Mouse (Mus musculus): ENCODE results near the gene Sash1. TPM values are rescaled to one million over a fixed set of nuclear protein-coding genes. Genes with fewer than 3 reads are reported as not detected.
"Not testable (repeated sequence)": the region's sequence is repeated elsewhere in the genome, so short reads cannot be mapped to it uniquely, and the experiment has no call there.

Sash1 gene
- polyA plus RNA-seq, 1 experiment from 2014 or later, result 3.6 TPM

DNA sequence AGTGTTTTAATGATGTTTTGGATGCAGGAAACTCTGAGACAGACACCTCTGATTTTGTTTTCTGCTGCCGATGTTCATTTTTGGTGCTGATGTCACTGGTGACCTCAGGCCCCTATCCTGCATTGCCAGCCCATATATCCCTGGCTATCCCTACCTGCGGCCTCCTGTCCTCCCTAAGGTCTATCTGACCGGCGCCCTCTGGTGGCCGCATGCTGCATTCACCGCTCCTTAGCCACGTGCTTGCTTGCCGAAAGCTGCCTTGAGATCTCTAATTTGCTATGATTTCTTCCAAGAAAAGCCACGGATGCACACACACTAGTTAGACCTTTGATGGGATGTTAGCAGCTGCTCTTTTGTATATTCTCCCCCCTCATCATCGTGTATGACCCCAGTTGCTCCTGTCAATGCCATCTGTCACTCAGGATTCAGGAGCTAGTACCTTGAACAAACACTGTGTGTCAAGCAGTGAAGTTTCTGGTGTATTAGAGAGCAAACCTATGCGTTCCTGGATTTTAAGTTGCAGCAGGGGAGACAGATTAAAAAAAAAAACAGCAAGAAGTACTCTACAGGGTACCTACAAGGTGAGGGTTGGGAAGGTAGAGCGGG is 170.1 kb downstream of the Sash1 start:
- H3K4me2 ChIP-seq, result peak overlapping the region; percentile 43
- no peak overlapping the region for H3K27ac ChIP-seq (ENCODE audit: low read depth, low read length)
- H3K4me1 ChIP-seq (ENCODE audit: control insufficient read depth, insufficient read depth, low read length), result no peaks in the 10 kb centered on the region
- no peaks in the 10 kb centered on the region for H3K27me3 ChIP-seq (ENCODE audit: control insufficient read depth, insufficient read depth, low read length)
- 15% methylated on average over 12 of the region's 12 CpGs for WGBS (ENCODE audit: insufficient replicate concordance)
- no peaks in the 10 kb centered on the region for H3K9me3 ChIP-seq (replicated peaks; ENCODE audit: control insufficient read depth, low read length)
- H3K9ac ChIP-seq (ENCODE audit: low read depth, low read length), result no peak overlapping the region
- ATAC-seq (replicated peaks; ENCODE audit: insufficient number of reproducible peaks, low FRiP score, low TSS enrichment), result no peak
- no peak overlapping the region for H3K4me3 ChIP-seq (ENCODE audit: low read depth, low read length)
- no peaks in the 10 kb centered on the region for H3K36me3 ChIP-seq (ENCODE audit: control insufficient read depth, insufficient read depth, low read length)

DNA sequence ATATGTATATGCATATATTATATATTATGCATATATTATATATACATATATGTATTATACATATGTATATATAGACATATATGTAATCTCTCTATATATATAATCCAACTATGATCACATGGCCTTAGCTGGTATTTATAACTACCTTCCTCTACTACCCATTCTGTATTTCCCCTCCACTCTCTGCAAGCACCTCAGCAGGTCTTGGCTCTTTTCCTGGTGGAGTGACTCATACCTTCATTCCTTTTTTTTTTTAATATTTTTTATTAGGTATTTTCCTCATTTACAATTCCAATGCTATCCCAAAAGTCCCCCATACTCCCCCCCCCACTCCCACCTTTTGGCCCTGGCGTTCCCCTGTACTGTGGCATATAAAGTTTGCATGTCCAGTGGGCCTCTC is 189.2 kb downstream of the Sash1 start:
- 81% methylated on average over 1 of the region's 1 CpGs for WGBS (ENCODE audit: insufficient replicate concordance)
- H3K4me1 ChIP-seq (ENCODE audit: control insufficient read depth, insufficient read depth, low read length); H3K9me3 ChIP-seq (replicated peaks; ENCODE audit: control insufficient read depth, low read length); ATAC-seq (replicated peaks; ENCODE audit: insufficient number of reproducible peaks, low FRiP score, low TSS enrichment); H3K27ac ChIP-seq (ENCODE audit: low read depth, low read length); H3K4me3 ChIP-seq (ENCODE audit: low read depth, low read length); H3K9ac ChIP-seq (ENCODE audit: low read depth, low read length); H3K4me2 ChIP-seq; H3K36me3 ChIP-seq (ENCODE audit: control insufficient read depth, insufficient read depth, low read length); H3K27me3 ChIP-seq (ENCODE audit: control insufficient read depth, insufficient read depth, low read length): not testable (repeated sequence)

DNA sequence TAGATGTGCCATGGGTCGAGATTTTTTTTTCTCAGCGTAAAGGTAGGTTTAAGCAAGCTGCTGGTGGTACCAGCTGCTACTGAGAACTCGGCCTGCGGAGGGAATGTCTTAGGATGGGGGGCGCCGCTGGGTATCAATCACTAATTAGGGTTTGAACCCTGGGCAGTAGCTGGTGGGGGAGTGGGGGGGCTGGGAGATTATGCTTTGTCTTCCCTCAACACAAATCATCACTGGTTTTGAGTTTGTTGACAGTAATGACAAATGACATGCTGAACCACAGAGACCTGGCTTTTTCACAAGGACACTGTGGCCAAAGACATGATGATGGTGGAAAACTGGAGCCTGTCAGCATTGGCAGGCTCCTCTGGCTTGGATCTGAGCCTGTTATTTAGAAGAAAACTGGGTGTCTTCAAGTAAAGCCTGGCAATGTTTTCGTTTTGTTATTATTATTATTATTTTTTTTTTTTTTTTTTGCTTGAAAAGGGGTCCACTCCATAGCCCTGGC is 191.8 kb downstream of the Sash1 start:
- no peaks in the 10 kb centered on the region for H3K27me3 ChIP-seq (ENCODE audit: control insufficient read depth, insufficient read depth, low read length)
- no peak for ATAC-seq (replicated peaks; ENCODE audit: insufficient number of reproducible peaks, low FRiP score, low TSS enrichment)
- no peak overlapping the region for H3K4me3 ChIP-seq (ENCODE audit: low read depth, low read length)
- H3K36me3 ChIP-seq (ENCODE audit: control insufficient read depth, insufficient read depth, low read length), result no peaks in the 10 kb centered on the region
- no peak overlapping the region for H3K4me2 ChIP-seq
- no peaks in the 10 kb centered on the region for H3K9me3 ChIP-seq (replicated peaks; ENCODE audit: control insufficient read depth, low read length)
- no peaks in the 10 kb centered on the region for H3K4me1 ChIP-seq (ENCODE audit: control insufficient read depth, insufficient read depth, low read length)
- 78% methylated on average over 7 of the region's 7 CpGs for WGBS (ENCODE audit: insufficient replicate concordance)
- H3K27ac ChIP-seq (ENCODE audit: low read depth, low read length), result no peak overlapping the region
- no peak overlapping the region for H3K9ac ChIP-seq (ENCODE audit: low read depth, low read length)

DNA sequence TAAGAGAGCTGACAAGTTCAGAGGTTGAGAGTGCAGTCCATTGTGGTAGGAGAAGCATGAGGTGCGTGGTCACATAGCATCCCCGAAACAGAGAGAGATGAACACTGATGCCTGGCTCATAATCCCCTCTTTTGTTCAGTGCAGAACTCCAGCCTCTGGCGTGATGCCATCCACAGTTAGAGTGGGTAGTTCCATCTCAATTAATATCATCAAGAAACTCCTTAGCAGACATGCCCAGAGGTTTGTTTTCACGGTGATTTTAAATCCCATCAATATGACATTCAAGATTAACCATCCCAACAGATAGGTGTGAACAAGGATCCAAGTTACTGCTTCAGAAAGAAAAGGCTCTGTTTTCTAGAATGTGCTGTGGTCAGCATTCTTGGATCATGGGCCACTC is 192.3 kb downstream of the Sash1 start:
- H3K4me3 ChIP-seq (ENCODE audit: low read depth, low read length), result no peak overlapping the region
- 84% methylated on average over 4 of the region's 4 CpGs for WGBS (ENCODE audit: insufficient replicate concordance)
- H3K4me1 ChIP-seq (ENCODE audit: control insufficient read depth, insufficient read depth, low read length), result no peaks in the 10 kb centered on the region
- no peaks in the 10 kb centered on the region for H3K27me3 ChIP-seq (ENCODE audit: control insufficient read depth, insufficient read depth, low read length)
- no peak overlapping the region for H3K27ac ChIP-seq (ENCODE audit: low read depth, low read length)
- no peaks in the 10 kb centered on the region for H3K36me3 ChIP-seq (ENCODE audit: control insufficient read depth, insufficient read depth, low read length)
- H3K9ac ChIP-seq (ENCODE audit: low read depth, low read length), result no peak overlapping the region
- no peaks in the 10 kb centered on the region for H3K9me3 ChIP-seq (replicated peaks; ENCODE audit: control insufficient read depth, low read length)
- H3K4me2 ChIP-seq, result no peak overlapping the region
- ATAC-seq (replicated peaks; ENCODE audit: insufficient number of reproducible peaks, low FRiP score, low TSS enrichment), result no peak

DNA sequence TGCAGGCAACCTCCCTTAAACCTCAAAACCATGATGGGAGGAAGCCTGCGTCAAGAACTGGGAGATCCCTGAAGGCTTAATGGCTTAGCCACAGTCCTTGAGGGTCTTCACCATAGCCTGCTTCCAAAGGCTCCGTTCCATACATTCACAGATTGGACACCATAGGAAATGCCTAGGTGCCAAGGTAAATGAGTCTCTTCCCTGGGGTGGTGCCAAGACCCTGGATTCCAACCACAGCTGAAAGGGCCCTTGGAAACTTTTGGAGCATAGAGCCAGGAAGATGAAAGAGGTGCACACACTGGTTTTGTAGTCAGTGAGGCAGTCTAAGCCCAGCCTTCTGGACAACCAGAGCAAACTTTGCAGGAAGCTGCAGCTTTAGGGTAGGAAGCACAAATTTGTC is 193.3 kb downstream of the Sash1 start:
- no peak for ATAC-seq (replicated peaks; ENCODE audit: insufficient number of reproducible peaks, low FRiP score, low TSS enrichment)
- Histone ChIP-seq H3K4me2 (no peak overlapping the region), H3K27me3 (ENCODE audit: control insufficient read depth, insufficient read depth, low read length) (no peaks in the 10 kb centered on the region), H3K9ac (ENCODE audit: low read depth, low read length) (no peak overlapping the region), H3K9me3 (replicated peaks; ENCODE audit: control insufficient read depth, low read length) (no peaks in the 10 kb centered on the region), H3K36me3 (ENCODE audit: control insufficient read depth, insufficient read depth, low read length) (no peaks in the 10 kb centered on the region), H3K27ac (ENCODE audit: low read depth, low read length) (no peak overlapping the region), H3K4me3 (ENCODE audit: low read depth, low read length) (no peak overlapping the region), H3K4me1 (ENCODE audit: control insufficient read depth, insufficient read depth, low read length) (no peaks in the 10 kb centered on the region)
- 83% methylated on average over 2 of the region's 2 CpGs for WGBS (ENCODE audit: insufficient replicate concordance)

DNA sequence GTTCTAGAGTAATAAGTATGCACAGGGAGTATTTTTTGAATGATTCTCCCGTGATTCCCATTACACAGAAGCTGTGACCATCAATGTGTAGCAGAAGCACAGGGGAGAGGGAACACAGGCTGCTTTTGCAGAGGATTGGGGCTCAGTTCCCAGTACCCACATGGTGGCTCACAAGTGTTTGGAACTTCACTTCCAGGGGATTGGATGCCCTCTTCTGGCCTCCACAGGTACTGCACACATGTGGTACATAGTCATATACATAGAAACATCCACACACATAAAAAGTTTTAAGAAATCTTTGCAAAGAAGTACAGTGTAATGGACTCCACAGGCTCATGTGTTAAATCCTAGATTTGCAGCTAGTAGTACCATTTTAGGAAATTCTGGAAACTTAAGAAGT is 199.7 kb downstream of the Sash1 start:
- Histone ChIP-seq H3K4me3 (ENCODE audit: low read depth, low read length) (no peak overlapping the region), H3K36me3 (ENCODE audit: control insufficient read depth, insufficient read depth, low read length) (no peaks in the 10 kb centered on the region), H3K9me3 (replicated peaks; ENCODE audit: control insufficient read depth, low read length) (peaks cover 3% of the 10 kb centered on the region), H3K4me1 (ENCODE audit: control insufficient read depth, insufficient read depth, low read length) (no peaks in the 10 kb centered on the region), H3K27me3 (ENCODE audit: control insufficient read depth, insufficient read depth, low read length) (no peaks in the 10 kb centered on the region), H3K4me2 (no peak overlapping the region), H3K27ac (ENCODE audit: low read depth, low read length) (no peak overlapping the region), H3K9ac (ENCODE audit: low read depth, low read length) (no peak overlapping the region)
- WGBS (ENCODE audit: insufficient replicate concordance), result 74% methylated on average over 1 of the region's 1 CpGs
- ATAC-seq (replicated peaks; ENCODE audit: insufficient number of reproducible peaks, low FRiP score, low TSS enrichment), result no peak

DNA sequence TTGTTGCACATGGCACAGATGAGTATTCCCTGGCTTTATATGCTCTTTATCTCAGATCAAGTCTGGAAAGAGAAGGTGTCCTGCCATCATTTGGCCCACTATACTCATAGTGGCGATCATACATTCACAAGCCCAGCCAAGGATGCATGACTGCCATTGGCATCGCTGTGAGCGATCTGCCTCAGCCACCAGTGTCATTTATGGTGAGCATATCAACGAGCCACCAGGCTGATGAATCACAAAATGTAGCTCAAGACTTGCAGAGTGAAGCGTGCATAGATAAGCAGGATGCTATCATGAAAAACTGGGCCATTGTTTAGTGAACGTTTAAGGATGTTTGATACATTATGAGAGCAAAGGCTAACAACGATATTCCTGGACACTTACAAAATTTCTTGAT is 200.6 kb downstream of the Sash1 start:
- 81% methylated on average over 7 of the region's 7 CpGs for whole genome bisulfite sequencing (ENCODE audit: insufficient replicate concordance)
- Histone ChIP-seq H3K27me3 (ENCODE audit: control insufficient read depth, insufficient read depth, low read length) (no peaks in the 10 kb centered on the region), H3K4me1 (ENCODE audit: control insufficient read depth, insufficient read depth, low read length) (no peaks in the 10 kb centered on the region), H3K27ac (ENCODE audit: low read depth, low read length) (no peak overlapping the region), H3K36me3 (ENCODE audit: control insufficient read depth, insufficient read depth, low read length) (no peaks in the 10 kb centered on the region), H3K4me3 (ENCODE audit: low read depth, low read length) (no peak overlapping the region), H3K4me2 (no peak overlapping the region), H3K9me3 (replicated peaks; ENCODE audit: control insufficient read depth, low read length) (peaks cover 3% of the 10 kb centered on the region), H3K9ac (ENCODE audit: low read depth, low read length) (no peak overlapping the region)
- no peak for ATAC-seq (replicated peaks; ENCODE audit: insufficient number of reproducible peaks, low FRiP score, low TSS enrichment)

DNA sequence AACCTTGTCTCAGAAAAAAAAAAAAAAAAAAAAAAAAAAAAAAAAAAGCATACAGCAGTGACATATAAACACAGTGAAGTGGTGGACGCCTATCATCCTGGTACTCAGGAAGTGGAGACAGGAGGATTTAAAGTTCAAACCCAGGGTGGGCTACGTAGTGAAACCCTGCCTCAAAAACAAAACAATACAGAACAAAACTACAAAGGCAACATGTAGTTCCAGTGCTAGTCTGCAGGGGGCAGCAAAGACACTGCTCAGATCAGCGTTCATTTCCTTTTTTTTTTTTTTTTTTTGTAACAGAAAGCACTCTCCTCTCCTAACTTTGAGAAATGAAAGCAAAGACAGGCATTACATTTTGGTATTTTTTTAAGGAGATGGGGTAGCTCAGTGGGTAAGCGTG is 203.0 kb downstream of the Sash1 start:
- Histone ChIP-seq H3K4me3 (ENCODE audit: low read depth, low read length) (no peak overlapping the region), H3K9me3 (replicated peaks; ENCODE audit: control insufficient read depth, low read length) (peaks cover 3% of the 10 kb centered on the region), H3K4me2 (no peak overlapping the region), H3K36me3 (ENCODE audit: control insufficient read depth, insufficient read depth, low read length) (no peaks in the 10 kb centered on the region), H3K27ac (ENCODE audit: low read depth, low read length) (no peak overlapping the region), H3K4me1 (ENCODE audit: control insufficient read depth, insufficient read depth, low read length) (no peaks in the 10 kb centered on the region), H3K9ac (ENCODE audit: low read depth, low read length) (no peak overlapping the region), H3K27me3 (ENCODE audit: control insufficient read depth, insufficient read depth, low read length) (no peaks in the 10 kb centered on the region)
- 20% methylated on average over 4 of the region's 4 CpGs for WGBS (ENCODE audit: insufficient replicate concordance)
- no peak for ATAC-seq (replicated peaks; ENCODE audit: insufficient number of reproducible peaks, low FRiP score, low TSS enrichment)

DNA sequence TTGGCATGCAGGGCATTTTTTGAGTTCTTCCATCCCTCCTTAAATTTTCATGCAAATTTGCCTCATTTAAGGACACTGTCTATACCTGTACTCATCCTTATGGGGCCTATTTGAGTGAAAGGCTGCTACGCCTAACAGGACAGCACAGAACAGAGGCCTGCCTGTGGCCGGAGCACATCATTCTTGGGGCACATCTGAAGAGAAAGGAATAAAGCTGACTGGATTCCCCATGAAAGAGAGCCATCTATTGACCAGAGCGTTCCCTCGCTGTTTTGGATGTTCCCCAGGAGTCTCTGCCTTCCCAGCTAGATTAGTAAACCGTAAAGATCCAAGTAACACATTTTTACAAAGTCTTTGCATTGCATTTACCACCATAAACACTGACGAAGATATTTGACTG is 203.5 kb downstream of the Sash1 start:
- Histone ChIP-seq H3K9me3 (replicated peaks; ENCODE audit: control insufficient read depth, low read length) (peaks cover 3% of the 10 kb centered on the region), H3K4me1 (ENCODE audit: control insufficient read depth, insufficient read depth, low read length) (no peaks in the 10 kb centered on the region), H3K27me3 (ENCODE audit: control insufficient read depth, insufficient read depth, low read length) (no peaks in the 10 kb centered on the region), H3K27ac (ENCODE audit: low read depth, low read length) (no peak overlapping the region), H3K9ac (ENCODE audit: low read depth, low read length) (no peak overlapping the region), H3K4me3 (ENCODE audit: low read depth, low read length) (no peak overlapping the region), H3K36me3 (ENCODE audit: control insufficient read depth, insufficient read depth, low read length) (no peaks in the 10 kb centered on the region), H3K4me2 (no peak overlapping the region)
- no peak for ATAC-seq (replicated peaks; ENCODE audit: insufficient number of reproducible peaks, low FRiP score, low TSS enrichment)
- 77% methylated on average over 6 of the region's 6 CpGs for WGBS (ENCODE audit: insufficient replicate concordance)

Data from heart, embryonic 11.5 days (tissue).